Mouse (Mus musculus): Measurements from ENCODE around the gene Hacd3. TPM values are rescaled to one million over a fixed set of nuclear protein-coding genes. Genes with fewer than 3 reads are reported as not detected.
A peak's percentile ranks its signal among the peaks of the same experiment; 100 is the strongest.
"Not testable (repeated sequence)": the region's sequence is repeated elsewhere in the genome, so short reads cannot be mapped to it uniquely, and the experiment has no call there.

The Hacd3 gene
- 100 to 1,000 TPM; 165 to 172 TPM for total RNA-seq (2021)

DNA sequence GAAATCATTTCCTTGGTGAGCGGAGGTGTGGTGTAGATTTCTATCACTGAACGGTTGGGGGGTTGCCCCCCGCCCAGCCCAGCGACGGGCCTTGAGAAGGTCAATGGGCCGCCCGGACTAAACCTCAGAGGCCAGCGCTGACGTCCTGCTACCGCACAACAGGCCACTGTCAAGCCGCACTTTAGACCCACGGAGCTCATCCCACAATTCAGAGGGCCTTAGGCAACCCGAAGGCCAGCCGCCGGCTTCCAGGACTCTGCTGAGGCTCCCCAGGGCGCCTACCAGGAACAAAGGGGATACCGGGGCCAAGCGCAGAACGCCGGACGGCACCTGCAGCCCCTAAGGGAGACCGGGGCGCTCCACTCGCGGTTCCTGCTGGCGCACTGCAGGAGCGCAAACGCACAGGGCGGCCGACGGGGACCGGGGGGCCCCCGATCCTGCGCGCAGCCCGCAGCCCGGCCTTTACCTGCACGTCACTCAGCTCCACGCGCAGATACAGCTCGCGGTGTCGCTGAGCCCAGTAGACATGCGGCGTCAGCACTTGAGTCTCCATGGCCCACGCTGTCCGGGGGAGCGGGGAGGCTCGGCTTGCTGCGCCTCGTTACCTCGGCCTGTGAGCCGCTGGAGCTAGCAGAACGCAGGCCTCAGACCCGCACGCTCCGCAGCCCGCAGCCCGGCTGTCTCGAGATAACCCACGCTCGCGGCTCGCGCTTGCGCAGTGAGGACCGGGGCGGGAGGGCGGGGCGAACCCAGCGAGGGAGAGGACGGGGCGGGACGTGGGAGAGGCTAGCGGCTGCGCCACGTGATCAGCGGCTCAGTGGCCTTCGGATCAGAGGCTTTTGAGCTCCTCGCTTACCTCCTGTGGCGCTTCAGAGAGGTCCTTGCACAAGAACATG lies at the start of gene Hacd3:
Gene Hacd3, minus strand, starts transcription at position 703 of the 896 bp plus-strand sequence.
- DNase-seq, result peak; percentile 86 to 87

DNA sequence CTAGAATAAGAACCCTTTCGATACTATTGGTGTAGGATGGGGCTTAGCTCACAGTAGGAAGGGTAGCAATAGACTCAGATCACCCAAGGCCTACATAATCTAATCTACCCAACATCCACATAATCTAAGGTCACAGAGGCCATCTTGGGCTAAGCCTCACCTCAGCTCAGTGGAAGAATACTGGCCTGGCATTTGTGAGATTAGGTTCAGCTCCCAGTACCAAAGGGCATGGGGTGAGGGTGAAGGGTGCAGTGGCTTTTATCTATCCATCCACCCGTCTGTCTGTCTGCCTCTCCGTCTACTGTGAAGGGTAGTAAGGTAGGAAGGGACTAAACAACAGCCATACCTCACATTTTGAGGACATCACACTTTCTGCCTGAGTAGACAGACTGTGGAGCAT lies 49.1 kb upstream of the Hacd3 start:
- no peak for DNase-seq

DNA sequence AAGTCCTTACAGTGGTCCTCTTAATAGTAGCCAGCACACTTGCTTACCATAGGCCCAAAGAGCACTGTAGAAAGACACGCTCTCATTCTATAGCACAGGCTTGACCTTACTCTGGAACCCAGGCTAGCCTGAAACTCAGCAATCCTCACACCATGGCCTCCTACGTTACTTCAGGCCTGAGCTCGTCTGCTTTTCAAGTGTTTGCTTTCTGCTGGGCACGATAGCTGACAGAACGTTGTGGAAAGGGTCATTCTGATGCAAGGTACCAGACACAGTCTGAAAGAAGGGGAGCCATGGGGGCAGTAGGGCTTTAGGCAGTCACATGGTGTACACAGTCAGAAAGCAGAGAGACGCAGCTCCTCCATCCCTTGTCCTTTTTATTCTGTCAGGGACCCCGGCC lies 42.8 kb upstream of the Hacd3 start:
- DNase-seq, result no peak

DNA sequence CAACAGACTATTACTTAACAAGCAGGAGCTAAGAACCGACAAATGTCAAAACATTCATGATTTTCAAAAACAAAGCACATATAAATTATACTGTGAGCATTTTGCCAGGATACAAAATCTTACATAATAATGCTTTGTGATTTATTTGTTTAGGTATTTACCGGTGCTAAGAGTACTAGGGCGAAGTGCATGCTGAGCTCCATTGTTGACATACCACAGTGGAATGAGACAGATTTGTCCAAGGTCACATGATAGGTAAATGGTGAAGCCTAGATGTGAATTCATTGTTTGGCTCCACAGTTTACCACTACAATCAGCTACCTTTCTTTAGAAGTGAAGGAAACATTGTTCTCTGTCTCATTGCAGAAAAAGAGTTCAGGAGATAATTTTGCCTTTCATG lies 29.5 kb upstream of the Hacd3 start:
- DNase-seq, result no peak

DNA sequence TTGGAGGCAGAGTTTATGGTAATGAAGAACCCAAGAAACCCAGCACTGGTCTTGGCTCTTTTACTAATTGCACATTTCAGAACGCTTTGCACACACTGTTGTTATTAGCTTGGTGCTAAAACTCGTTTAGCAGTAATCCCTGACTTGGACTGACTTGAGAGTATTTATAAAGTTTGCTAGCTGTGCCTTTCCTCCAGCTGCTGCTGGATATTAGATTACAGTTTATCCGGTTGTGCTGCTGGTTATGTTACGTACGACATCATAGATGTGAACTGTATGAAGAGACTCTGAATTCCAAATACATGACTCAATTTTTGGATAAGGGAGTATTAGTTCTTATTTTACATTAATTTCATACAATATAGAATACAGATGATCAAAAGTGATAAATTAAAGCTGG lies 27.9 kb upstream of the Hacd3 start:
- DNase-seq, result no peak

DNA sequence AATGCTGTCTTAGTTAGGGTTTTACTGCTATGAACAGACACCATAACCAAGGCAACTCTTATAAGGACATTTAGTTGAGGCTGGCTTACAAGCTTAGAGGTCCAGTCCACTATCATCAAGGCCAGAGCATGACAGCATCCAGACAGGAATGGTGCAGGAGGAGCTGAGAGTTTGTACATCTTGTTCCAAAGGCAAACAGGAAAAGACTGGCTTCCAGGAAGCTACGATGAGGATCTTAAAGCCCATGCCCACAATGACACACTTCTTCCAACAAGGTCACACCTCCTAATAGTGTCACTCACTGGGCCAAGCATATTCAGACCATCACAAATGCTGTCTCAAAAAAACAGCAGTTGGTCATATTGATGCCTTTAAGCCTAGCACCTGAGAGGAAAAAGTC lies 25.5 kb upstream of the Hacd3 start:
- no peak for DNase-seq

DNA sequence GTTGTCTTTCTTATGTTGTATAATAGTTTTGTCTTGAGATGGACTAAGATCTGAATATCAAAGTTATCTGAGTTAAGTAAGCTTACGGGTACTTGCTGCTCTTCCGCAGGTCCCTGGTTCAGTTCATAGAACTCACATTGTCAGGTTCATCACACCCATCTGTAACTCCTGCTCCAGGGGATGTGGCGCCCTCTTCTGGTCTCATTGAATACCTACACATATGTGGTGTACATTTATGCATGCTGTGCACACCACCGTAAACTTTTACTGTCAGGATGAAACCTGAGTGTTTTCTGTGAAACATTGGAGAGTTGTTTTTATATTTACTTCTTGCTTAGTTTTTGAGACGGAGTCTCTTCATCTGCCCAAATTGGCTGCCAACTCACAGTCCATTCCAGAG lies 19.9 kb upstream of the Hacd3 start:
- DNase-seq, result no peak

DNA sequence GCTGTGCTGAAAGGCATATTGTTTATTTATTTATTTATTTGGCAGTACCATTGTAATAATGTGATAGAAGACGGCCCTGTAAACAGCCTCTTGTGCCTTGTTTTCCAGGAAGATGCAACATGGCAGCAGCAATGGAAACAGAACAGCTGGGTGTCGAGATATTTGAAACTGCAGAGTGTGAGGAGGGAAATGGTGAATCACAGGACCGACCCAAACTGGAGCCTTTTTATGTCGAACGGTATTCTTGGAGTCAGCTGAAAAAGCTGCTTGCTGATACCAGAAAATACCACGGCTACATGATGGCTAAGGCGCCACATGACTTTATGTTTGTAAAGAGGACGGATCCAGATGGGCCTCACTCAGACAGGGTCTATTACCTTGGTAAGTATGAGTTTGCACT lies 15.4 kb upstream of the Hacd3 start:
- no peak for DNase-seq

DNA sequence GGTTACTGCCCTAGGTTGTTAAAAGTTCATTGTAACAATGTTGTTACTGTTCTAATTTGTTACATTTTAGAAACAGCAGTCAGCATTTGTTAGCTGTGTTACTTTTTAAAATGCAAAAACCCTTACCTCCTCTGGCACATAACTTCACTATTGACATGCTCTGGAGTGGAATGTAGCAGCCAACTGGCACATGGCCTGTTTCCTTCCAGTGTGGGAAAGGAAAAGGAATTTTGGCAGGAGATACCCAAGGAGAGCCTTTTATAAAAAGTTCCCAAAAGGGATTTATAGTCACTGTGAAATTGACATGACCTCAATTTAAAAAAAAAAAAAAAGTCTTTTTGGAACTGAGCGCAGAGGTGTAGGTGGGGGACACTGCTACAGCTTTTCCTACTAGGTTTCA lies 15.0 kb upstream of the Hacd3 start:
- no peak for DNase-seq

DNA sequence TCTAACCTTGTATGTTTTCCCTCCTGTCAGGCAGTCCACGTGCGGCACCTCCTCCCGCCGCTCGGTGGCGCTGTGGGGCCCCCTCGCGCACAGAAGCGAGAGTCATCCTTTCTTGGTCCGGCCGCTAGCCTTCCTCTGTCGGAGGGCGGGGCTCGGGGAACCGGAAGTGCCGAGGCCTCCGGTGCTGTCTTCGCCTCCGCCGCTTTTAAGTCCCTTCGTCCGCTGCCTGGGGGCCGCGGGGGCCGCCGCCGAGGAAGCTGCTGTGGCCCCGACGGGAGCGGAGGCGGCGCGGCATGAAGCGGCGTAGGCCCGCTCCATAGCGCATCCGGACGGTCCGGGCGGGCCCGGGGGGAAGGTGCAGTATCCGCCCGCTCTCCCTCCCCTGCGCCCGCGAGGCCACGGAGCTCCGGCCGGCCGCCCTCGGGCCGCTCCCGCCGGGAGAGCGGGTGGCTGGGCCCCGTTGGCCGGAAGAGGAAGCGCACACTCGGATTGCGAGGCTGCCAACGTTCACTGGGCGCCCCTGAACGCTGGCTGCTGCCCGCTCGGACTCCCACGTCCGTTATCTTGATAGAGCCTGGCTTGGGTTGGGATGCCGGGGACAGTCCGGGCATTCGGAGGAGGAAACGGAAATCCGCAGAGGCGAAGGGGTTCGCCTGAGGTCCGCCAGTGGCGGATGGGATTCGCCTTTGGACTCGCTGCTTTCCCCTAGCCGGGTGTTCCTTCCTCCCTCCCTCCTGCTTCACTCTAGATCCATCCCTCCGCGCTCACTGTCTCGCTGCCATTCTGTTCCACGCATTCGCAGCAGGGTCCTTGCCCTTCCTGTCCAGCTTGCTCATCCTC lies 11.0 kb upstream of the Hacd3 start, which contains the start of gene Dpp8:
Gene Dpp8, plus strand, starts transcription at position 146 of the 840 bp plus-strand sequence.
- peak; percentile 91 for DNase-seq

DNA sequence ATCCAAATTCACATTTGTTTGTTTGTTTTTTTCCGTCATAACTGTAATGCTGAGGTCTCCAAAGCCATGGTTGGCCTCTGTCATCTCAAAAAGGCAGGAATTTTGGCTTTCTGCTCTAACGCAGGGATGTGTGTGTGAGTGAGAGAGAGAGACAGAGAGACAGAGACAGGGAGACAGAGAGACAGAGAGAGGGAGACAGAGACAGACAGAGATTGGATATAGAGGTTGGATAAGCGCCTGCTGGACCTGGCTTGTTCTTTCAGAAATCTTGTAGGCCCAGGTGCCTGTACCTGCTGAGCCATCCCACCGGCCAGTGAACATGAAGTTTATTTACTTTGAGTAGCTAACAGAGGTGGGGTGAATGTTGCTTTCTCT lies 10.4 kb upstream of the Hacd3 start:
- DNase-seq, result no peak

DNA sequence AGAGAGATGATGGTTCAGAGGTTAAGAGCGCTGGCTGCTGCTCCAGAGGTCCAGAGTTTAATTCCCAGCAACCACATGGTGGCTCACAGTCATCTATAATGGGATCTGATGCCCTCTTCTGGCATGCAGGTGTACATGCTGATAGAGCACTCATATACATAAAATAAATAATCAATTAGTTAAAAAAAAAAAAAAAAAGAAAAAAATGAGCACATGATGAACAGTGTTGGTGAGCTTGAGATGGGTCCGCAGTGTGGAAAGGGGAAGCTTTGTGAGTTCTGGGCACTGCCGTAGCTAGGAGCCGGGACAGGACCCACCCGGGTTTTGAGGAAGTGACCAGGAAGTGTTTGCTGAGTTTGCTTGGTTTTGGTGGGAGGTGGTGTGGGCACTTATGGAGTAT lies 9.9 kb upstream of the Hacd3 start:
- not testable (repeated sequence) for DNase-seq

DNA sequence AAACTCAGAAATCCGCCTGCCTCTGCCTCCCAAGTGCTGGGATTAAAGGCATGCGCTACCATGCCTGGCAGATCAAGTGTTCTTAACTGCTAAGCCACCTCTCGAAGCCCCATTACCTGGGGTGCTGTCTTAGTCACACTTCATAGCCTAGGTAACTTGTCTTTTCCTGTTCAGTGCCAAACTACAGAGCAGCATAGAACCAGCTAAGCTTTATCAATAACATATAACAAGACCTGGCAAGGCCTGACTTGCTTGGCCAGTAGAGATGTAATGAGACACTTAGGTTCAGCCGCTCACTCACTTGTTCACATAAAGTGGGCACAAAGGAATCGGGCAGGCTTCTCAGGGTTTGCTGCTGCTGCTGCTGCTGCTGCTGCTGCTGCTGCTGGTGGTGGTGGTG lies 6.8 kb upstream of the Hacd3 start:
- DNase-seq, result no peak

DNA sequence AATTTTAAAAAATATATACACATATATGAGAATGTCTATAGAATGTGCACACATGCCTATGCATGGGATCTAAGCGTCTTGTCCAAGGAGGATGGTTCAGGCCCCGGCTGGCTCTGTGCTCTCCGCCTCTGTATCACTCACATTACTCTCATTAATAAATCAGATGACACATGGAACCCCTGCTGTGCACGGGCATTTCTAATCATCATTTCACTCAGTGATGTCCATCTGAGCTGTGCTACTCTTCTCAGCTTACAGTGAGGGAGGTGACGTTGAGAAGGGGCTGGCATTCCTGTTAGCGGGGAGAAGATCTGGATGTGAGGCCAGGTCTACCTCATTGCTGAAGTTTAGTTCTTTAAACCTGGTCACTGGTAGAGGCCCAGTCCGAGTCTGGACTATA lies 5.7 kb upstream of the Hacd3 start:
- DNase-seq, result no peak

DNA sequence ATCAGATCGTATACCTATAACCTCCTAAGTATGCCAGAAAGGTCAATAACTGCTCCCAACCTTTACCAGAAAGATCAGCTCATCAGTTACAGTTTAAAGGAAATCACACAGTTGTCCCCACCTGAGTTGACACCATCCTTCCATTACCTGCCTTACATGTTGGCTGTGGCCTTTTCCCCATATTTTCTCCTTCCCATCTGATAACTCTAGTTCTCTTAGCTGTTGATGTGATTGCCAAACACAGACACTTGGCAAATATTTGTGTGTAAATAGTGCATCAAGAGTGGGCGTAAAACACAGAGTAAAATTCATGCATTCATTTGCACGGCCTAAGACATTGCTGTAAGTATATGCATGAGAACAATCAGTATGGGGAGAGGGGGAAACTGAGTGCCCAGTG lies 2.0 kb upstream of the Hacd3 start:
- DNase-seq, result no peak

DNA sequence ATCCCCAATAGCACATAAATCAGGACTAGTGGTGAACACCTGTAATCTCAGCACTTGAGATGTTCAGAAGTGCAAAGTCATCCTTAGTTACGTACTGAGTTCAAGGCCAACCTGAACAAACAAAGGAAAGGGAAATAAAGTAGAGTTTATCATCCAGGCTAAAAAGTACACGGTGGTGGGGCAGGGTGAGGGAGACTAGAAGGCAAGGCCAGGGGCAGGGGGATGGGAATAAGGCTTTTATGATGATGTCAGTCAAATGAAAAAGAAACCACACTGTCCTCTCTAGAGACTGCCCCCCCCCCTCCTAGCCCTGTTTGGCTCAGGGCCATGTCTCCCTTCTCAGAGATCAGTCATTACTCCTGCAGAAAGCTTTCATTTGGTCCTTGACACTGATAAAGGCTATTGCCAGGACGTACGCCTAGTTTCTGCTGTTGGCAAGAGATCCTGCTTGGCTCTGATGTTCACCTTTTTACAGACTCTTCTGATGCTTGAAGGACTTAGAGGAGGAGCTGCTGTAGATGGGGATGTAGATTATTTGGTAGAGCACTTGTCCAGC lies 1.2 kb upstream of the Hacd3 start:
- DNase-seq, result no peak

DNA sequence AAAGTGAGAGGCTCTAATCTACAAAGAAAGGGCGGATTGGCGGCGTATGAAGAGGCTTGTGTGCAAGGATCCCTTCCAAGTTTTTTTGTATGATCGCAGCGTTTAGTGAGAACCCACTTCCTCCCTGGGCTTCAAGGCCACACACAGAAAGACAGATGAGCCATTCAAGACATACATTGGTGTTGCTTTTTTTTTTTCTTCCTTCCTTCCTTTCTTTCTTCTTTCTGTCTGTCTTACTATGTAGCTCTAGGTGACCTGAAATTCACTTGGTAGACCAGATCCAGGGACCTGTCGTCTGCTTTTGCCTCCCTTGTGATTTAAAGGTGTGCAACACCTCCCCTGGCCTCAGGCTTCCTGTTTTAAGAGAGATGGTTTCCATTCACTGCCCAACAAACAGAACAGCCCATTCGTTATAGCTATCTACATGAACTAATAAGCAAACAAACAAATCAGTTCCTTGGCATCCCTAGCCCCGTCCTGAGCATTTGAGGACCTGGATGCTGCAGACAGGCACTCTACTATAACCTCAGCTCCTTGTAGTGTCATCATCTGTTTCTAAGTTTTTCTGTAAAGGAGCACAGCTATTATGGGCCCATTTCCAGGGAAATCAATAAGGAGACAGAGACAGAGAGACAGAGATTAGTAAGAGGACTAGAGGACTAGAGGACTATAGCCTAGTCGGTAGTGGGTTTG lies 540 bp upstream of the Hacd3 start:
- DNase-seq, result no peak

DNA sequence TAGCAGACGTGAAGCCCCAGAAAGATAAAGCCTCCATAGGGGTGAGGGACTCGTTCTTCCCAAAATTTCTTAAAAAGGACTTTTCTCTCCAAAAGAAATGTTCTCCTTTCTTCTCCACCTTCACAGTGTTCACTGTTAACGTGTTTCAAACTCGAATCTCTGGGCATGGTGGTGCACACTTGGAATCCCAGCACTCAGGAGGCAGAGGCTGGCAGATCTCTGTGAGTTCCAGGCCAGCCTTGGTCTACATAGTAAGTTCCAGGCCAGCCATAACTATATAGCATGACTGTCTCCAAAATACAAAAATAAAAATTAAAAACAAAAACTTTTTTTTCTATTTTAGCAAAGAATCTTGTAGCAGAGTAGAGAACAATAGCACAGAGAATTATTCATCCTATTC lies 1.4 kb downstream of the Hacd3 start:
- no peak for DNase-seq

DNA sequence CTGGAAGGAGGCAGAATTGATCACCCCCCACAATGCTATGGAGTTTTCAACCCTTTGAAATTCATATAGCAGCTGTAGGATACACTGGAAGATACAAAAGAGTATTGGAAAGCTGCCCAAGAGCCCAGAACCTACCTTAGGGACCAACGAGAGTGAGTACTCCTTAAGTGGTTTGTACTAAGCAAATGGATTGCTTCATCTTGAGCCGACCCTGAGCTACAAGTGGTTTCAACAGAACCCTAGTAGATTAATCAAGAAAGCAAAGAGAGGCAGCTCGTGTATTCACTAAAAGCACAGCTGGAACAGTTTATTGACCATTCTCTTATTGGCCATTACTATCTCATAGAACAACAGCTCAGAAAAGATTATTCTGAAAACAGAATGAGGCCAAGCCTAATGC lies 2.3 kb downstream of the Hacd3 start:
- DNase-seq, result no peak

DNA sequence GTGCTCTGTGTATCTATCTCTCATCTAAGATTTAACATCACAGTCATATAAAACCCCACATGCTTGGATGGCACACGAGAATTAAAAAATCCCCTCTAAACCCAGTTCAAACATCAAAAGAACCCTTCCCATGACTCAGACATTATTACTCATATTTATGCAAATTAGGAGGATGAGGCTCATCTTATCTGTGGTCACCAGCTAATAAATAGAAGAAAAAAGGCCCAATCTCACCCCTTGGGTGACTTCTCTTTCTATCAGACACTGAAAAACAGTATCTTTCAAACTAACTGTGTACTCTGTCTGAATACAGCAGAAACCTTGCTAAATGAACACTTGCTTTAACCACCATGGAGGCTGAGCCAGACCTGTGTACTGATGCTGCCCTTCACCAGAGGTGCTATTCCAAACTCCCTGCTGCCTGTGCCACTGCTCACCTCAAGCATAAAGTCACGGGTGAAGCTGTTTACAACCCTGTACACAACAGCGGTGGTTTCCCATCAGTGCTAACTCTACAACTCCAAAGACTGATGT lies 2.8 kb downstream of the Hacd3 start:
- DNase-seq, result no peak

DNA sequence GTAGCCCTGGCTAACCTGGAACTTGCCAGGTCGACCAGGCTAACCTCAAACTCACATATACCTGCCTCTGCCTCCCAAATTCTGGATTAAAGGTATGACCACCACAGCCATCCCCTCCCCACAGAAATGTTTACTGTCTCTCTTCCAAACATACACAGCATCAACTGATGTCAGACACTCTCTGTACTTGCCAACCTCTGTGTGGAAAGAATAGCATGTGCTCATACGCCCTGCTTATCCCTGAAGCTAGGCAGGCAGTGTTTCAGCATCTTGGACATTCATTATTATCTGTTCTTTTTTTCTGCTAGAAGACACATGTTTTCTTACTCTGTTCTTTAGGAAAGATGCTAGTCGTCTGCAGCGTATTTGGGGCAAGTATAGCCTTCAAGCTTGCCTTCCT lies 3.6 kb downstream of the Hacd3 start:
- DNase-seq, result no peak
